ENCODE assay signal across 8 mouse cellular contexts in the genomic region with DNA sequence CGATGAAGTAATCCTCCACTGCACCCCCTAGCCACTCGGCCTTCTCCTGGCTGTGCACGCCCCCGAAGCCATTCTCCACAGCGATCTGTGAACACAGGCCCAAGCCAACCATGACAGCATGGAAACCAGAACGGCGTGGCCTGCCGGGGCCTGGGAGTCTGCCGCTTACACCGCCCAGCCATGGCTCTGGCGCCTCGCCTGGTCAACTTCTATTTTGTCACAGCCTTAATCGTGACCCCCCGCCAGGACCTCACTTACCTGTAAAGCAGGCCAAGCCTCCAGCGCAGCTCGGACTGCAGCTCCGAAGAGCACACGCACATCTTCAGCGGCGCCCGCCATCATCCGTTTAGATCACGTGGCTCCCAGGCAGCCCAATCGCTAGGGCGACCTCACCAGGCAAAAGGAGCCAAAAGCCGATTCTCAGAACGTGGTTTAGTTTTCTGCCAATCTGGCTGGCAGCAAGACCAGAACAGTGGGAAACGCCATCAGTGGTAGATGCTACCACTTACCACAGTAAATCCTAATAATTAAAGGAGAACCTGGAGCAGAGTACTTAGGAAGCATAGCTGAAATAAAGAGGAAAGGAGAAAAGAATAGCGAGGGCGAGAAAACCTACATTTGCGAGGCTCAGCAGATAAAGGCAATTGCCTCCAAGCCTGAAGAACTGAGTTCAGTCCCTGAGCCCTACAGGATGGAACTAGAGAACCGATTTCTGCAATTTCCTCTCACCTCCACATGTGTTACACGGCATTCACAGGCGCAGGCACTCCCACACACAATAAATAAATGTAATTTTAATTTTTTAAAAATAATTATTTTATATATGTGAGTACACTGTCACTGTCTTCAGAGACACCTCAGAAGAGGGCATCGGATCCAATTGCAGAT. TPM values are rescaled to one million over a fixed set of nuclear protein-coding genes. Genes with fewer than 3 reads are reported as not detected.
DNase-seq lines count a peak whose midpoint lies in the region; ATAC-seq lines count a peak whose summit lies in the region.

TSS of gene Tsr2 (minus strand) at position 373 of the 888 bp plus-strand sequence.

- no peaks in the 10 kb centered on the region for H3K9me3 ChIP-seq in heart, embryonic 13.5 days
- no peaks in the 10 kb centered on the region for H3K9me3 ChIP-seq in liver, embryonic 12.5 days (replicated peaks)
- H3K9me3 ChIP-seq in stomach, embryonic 16.5 days (replicated peaks; ENCODE audit: control insufficient read depth, low read length): no peaks in the 10 kb centered on the region

- peak; percentile 5 for DNase-seq in fat pad, adult 2 months (ENCODE audit: extremely low read depth, low read depth, low spot score)
- DNase-seq in kidney, postnatal 10 days: peak; percentile 80
- peak; percentile 55 for DNase-seq in neural tube, embryonic 10.5 days (ENCODE audit: extremely low spot score, low spot score)

- H3K27me3 ChIP-seq in heart, embryonic 13.5 days (replicated peaks): no peaks in the 10 kb centered on the region
- no peaks in the 10 kb centered on the region; the same call in 1 of the 2 replicates for H3K27me3 ChIP-seq in liver, embryonic 12.5 days (replicated peaks)
- no peaks in the 10 kb centered on the region; the same call in 1 of the 2 replicates for H3K27me3 ChIP-seq in stomach, embryonic 16.5 days (ENCODE audit: control insufficient read depth, insufficient read depth, low read length)

- no peak within 1 kb of the TSS for H3K27ac ChIP-seq in brown adipose tissue, adult 24 weeks (replicated peaks; ENCODE audit: low read depth, low read length)
- peak within 1 kb of the TSS; percentile 45; the same call in 1 of the 2 replicates for H3K27ac ChIP-seq in heart, embryonic 13.5 days (replicated peaks)
- peak within 1 kb of the TSS; percentile 37; the same call in 1 of the 2 replicates for H3K27ac ChIP-seq in liver, embryonic 12.5 days
- peak within 1 kb of the TSS; percentile 55 for H3K27ac ChIP-seq in stomach, embryonic 16.5 days (ENCODE audit: low read length)

- H3K4me1 ChIP-seq in brown adipose tissue, adult 24 weeks (ENCODE audit: control insufficient read depth, insufficient read depth, insufficient read length, low read length): no peaks in the 10 kb centered on the region
- H3K4me1 ChIP-seq in heart, embryonic 13.5 days: peaks cover 9% of the 10 kb centered on the region
- H3K4me1 ChIP-seq in liver, embryonic 12.5 days: 0 out of 2 replicates have a peak, but pooled peaks cover 5% of the 10 kb centered on the region
- H3K4me1 ChIP-seq in stomach, embryonic 16.5 days (ENCODE audit: control insufficient read depth, insufficient read depth, low read length): no peaks in the 10 kb centered on the region

- peak; percentile 98 for ATAC-seq in CD4-positive, CD25-positive, alpha-beta regulatory T cell, adult 4 months
- peak; percentile 63 for ATAC-seq in heart, embryonic 13.5 days (ENCODE audit: extremely low read depth, insufficient number of reproducible peaks, low FRiP score, low TSS enrichment)
- peak; percentile 88 for ATAC-seq in liver, embryonic 12.5 days
- ATAC-seq in stomach, embryonic 16.5 days (ENCODE audit: insufficient read depth, low FRiP score): peak; percentile 80

- H3K4me3 ChIP-seq in brown adipose tissue, adult 24 weeks (ENCODE audit: insufficient read depth, low read depth, low read length): peak within 1 kb of the TSS; percentile 90
- H3K4me3 ChIP-seq in heart, embryonic 13.5 days: peak within 1 kb of the TSS; percentile 72
- H3K4me3 ChIP-seq in liver, embryonic 12.5 days: peak within 1 kb of the TSS; percentile 67
- peak within 1 kb of the TSS; percentile 67 for H3K4me3 ChIP-seq in stomach, embryonic 16.5 days (replicated peaks; ENCODE audit: low read length)

- H3K9ac ChIP-seq in heart, embryonic 13.5 days: peak within 1 kb of the TSS; percentile 81
- H3K9ac ChIP-seq in liver, embryonic 12.5 days: peak within 1 kb of the TSS; percentile 68
- peak within 1 kb of the TSS; percentile 74 for H3K9ac ChIP-seq in stomach, embryonic 16.5 days (ENCODE audit: low read length)

- peak within 1 kb of the TSS; percentile 70 for H3K4me2 ChIP-seq in heart, embryonic 13.5 days
- peak within 1 kb of the TSS; percentile 67 for H3K4me2 ChIP-seq in liver, embryonic 12.5 days
- H3K4me2 ChIP-seq in stomach, embryonic 16.5 days (ENCODE audit: low read depth, low read length): peak within 1 kb of the TSS; percentile 58

- peaks cover 1% of the 10 kb centered on the region; the same call in 1 of the 2 replicates for H3K36me3 ChIP-seq in heart, embryonic 13.5 days
- peaks cover 7% of the 10 kb centered on the region for H3K36me3 ChIP-seq in liver, embryonic 12.5 days
- H3K36me3 ChIP-seq in stomach, embryonic 16.5 days (ENCODE audit: control insufficient read depth, insufficient read depth, low read length): no peaks in the 10 kb centered on the region

- WGBS in heart, embryonic 13.5 days: 14% methylated on average over 35 of the region's 35 CpGs
- 17% methylated on average over 30 of the region's 35 CpGs for WGBS in liver, embryonic 12.5 days (ENCODE audit: insufficient replicate concordance)
- 24% methylated on average over 35 of the region's 35 CpGs for WGBS in stomach, embryonic 16.5 days

RNA-seq across cellular contexts. Expression of gene Tsr2, which starts in this region (rescaled TPM):
- 10 to 100 TPM; 16.2 to 21.0 TPM for polyA plus RNA-seq in CD4-positive, CD25-positive, alpha-beta regulatory T cell, adult 4 months (2017; shearing (Covaris generic))
- 9.0 and 12.6 TPM in 2 replicates for polyA plus RNA-seq in brown adipose tissue, adult 24 weeks (2012; ENCODE audit: insufficient read depth, insufficient read length, missing spikeins)
- 16.7 and 20.0 TPM in 2 replicates for polyA plus RNA-seq in heart, embryonic 13.5 days (2015; fragmentation: Nextera tagmentation; extraction: Ambion mirVana)
- polyA plus RNA-seq in liver, embryonic 12.5 days (2016; fragmentation: Nextera tagmentation; extraction: Ambion mirVana): 22.0 and 22.6 TPM in 2 replicates
- polyA plus RNA-seq in stomach, embryonic 16.5 days (2015; fragmentation: Nextera tagmentation; extraction: Ambion mirVana): 28.4 and 31.1 TPM in 2 replicates

Comparison
In these comparisons a context has a peak if more than half of its experiments do, and no peak if none do; other contexts are left out.
1. DNase-seq: peak in every context shown above with its lines; median percentile 80 in kidney, postnatal 10 days; 55 in neural tube, embryonic 10.5 days; 5 in fat pad, adult 2 months.